Mouse (Mus musculus) Muller cell, postnatal 12 days (primary cell): ENCODE measurements around the gene Dab2ip.

Experiments
- DNase-seq: peaks from one replicate; pipeline ENCODE4 v3.0.0-alpha.2; 2015; ENCODE audit errors: inconsistent ontology term

Dab2ip gene

DNA sequence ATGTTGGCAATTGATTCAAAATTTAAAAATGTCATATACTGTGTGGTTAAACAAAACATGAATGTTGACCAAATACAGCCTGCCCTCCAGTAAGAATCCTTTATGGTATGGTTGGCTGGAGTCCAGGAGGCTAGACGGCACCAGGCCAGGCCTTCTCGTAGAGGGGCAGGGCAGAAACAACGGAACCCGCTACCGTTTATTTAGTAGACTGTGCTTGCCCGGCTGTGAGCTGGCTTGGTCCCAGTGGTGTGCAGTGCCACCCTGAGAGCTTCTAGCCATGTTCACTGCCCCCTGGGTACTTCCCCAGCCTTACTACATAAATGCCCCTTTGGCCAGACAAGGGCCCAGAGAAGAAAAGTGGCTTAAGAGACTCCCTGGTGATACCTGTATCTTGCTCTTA lies 122.8 kb downstream of the Dab2ip start:
- DNase-seq: no peak

GRCm38 (mm10) chr2:35684005-35684404 lies 125.9 kb downstream of the Dab2ip start:
- DNase-seq: peak; percentile 89

GRCm38 (mm10) chr2:35684735-35685312 lies 126.8 kb downstream of the Dab2ip start:
- peak; percentile 49 for DNase-seq

- DNase-seq: no peak
Observed at GRCm38 (mm10) chr2:35686104-35686503, 128.0 kb downstream of the Dab2ip start.

DNA sequence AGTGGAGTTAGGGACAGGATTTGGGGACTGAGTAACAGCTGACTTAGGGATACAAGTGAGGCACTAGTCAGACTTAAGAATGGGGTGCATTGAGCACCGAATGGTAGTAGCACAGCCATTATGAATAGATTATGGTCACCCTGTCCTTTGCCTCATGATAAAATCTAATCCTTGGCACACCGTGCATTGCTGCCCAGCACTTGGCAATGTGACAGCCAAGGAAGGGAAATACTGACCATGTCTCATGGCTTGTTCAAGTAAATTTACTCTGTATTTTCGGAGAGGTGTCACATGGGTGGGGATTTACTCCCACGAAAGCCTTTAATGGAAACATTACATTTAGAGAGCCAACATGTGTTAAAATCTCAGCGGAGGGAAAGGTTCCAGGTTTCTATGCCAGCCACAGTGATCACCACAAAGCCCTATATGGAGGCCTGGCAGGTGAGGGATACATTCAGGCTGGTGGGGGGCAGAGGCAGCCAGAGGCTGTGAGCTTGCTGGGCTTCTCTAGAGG lies 129.5 kb downstream of the Dab2ip start:
- DNase-seq: no peak

DNA sequence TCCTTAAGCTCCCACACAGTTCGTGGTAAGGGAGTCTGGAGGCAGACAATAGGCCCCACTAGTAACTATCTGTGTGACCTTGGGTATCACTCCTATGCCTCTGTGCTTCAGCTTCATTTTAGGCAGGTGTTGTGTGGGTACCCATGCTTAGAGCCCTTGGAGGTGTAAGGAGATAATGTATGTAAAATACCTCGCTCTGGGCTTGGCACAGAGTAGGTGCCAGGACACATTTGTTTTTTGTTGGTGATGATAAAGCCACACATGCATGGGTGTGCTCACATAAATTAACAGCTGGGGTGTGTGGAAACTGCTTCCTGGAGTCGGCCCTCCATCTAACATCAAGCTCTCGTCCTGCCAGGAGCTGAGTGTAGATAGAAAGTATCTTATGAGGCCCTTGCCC lies 130.1 kb downstream of the Dab2ip start:
- DNase-seq: no peak

- no peak for DNase-seq
Observed at GRCm38 (mm10) chr2:35688581-35688980, 130.5 kb downstream of the Dab2ip start.

DNA sequence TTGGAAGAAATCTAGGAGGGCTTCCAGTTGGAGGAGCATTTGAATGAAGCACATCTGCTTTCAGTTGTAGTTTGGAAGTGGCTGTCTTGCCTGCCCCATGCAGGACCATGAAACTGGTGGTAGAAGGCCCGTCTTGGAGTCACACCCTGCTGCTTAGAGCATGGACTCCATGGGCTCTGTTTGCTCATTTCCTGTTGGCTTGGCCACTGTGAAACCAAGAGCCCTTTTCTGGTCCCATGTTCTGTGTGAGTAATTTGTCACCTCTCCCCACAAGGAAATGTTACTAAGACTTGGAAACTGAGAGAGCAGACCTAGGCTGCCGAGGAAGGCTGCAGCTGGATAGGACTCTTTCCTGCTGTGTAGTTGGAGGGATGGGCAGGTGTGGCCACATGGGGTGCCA lies 131.8 kb downstream of the Dab2ip start:
- no peak for DNase-seq

- peak; percentile 90 for DNase-seq
Observed at GRCm38 (mm10) chr2:35691257-35692049, 133.4 kb downstream of the Dab2ip start.

DNA sequence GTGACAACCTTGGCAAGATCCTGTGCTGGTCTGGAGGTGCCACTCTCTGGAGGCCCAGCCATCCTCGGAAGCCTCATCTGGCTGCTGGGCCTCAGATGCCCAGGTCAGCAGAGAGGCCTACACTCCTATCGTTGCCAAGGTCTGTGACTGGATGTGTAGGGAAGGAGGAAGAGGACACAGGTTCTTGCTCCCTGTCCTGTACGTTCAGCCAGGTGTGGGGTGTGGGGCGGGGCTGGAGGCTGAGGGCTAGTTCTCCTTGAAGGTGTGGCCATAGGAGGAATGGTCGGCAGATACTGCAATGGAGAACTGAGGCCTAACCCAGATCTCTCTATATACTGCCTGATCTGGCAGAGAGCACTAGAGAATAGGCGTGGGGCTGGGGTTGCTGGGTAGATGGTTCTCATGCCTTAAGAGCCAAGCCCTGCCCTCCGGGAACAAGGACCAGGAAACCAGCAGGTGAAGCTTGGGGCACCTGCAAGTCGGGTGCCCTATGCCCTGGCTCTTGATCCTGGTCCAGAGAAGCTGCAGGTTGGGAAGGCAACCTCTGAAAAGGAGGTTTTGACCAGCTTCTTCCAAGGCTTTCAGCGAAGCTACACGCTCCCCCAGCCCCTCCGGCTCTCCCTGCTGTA lies 134.3 kb downstream of the Dab2ip start:
- no peak for DNase-seq

DNA sequence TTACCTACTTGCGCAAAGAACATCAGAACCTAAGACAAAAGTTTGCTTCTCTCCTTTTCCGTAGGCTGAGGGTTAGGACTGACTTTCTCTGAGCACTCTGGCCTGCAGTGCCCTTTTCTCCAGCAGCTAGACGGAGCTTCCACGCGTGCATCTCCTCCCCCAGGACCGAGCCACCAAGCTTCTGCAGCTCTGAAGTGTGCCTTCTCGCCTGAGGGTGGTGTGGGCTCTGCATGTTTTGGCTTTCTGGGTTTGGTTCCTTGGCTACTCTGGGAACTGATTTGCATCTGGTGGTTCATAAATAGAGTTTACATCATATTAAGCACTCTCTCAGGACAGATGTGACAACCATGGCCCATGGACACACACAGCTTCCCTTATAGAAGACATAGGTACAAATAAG lies 135.0 kb downstream of the Dab2ip start:
- DNase-seq: no peak

- DNase-seq: no peak
Observed at GRCm38 (mm10) chr2:35694111-35694510, 136.0 kb downstream of the Dab2ip start.

DNA sequence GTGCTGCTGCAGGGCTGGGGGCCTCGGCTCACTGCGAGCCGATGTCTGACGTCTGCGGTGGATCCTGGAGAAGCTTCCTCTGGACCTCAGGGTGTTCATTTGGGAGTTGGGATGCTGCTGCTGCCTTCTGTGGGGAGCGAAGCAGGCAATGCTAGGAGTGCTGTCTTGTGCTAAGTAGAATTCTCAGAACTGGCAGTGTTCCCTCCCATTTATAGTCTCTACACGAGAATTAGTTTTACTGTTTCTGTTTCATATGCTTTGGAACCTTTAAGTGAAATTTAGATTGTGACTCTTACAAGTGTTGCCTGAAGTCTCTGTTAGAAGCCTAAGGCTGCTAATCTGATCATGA lies 138.1 kb downstream of the Dab2ip start:
- DNase-seq: no peak

DNA sequence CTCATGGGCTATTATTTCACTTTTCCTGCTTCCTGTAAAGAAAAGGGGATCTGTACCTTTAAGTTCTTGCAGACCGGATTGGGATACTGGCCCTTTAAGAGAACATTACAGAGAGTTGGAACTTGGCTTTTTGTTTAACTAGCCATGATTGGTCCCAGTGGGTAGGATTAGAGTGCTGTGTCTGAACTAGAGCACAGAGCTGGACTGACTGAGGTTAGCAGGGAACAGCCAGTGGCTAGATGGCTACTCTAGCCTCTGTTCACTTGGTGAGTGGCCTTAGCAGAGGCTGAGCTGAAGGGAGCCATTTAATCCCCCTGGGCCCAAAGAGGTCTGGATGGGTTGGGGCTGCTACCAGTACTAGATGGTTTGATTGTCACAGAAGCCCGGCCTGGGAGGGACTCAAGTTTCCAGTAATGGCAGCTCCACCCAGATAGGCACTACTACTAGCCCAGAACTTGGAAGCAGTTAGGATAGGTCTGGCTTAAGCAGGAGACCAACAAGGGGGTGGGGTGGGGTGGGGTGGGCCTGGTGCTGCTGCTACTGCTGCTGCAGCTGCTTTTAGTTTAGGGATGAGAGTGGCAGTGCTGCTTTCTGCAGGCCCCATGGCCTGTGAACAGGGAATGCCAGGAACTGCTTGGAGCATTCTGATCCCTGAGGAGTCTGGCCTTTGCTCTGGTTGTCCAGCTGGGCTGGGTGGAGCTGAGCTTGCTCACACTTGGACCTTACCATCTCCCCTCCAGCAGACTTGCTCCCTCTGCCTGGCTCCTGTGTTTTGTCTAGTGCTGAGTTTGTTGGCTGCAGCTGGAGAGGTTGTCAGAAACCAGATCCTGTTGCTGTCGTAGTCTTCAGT lies 138.7 kb downstream of the Dab2ip start:
- DNase-seq: peak; percentile 40

- DNase-seq: no peak
Observed at GRCm38 (mm10) chr2:35697768-35698167, 139.7 kb downstream of the Dab2ip start.

- DNase-seq: no peak
Observed at GRCm38 (mm10) chr2:35700966-35701365, 142.9 kb downstream of the Dab2ip start.

DNA sequence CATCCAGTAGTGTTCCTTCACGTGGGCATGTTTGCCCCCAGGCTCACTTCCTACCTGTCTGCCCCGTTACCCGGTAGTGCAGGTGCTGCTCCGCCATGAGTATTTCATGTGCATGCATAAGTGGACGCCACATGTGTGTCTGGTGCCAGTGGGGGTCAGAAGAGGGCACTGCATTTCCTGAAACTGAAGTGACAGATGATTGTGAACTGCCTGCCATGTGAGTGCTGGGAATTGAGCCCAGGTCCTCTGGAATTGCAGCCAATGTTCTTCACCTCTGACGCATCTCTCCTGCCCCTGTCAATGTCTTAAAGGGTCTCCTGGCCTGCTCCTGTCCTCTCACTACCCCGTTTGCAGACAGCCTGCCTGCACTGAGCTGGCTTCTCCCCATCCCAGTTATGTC lies 143.9 kb downstream of the Dab2ip start:
- no peak for DNase-seq

DNA sequence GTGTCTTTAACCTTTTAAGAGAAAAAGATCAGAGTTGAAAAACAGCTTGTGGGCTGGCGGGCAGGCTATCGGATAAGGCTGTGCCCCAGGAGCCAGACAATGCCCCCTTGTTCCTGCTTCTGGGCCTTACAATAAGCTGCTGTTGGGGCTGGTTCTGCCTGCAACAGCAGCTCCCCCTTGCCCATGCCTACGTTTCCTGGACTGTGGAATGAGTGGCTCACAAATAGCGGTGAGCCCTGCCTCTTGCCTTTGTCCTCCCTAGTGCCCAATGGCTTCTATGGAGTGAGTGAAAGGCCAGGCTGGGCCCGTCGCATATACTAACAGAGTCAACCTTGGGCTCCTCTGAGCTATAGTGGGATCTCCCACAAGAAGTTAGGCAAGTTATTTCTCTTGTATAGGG lies 144.5 kb downstream of the Dab2ip start:
- DNase-seq: peak; percentile 47

DNA sequence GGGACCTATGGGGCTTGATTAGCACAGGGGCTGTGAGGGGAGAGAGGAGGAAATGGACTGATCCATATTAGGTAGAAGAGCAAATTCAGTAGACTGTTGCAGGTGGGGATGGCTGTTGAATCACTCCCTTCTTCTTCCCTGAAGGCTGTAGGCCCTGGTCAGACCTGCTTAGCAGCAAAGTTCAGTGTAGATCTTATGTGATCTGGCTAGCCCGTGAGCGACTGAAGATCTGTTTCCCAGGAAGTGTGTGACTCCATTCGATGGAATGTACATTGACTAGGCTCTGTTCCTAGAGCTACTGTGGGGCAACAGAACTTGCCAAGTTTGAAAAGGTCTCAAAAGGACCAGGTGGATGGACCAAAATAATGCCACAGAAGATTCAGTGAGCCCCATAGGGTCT lies 145.2 kb downstream of the Dab2ip start:
- DNase-seq: peak; percentile 65

DNA sequence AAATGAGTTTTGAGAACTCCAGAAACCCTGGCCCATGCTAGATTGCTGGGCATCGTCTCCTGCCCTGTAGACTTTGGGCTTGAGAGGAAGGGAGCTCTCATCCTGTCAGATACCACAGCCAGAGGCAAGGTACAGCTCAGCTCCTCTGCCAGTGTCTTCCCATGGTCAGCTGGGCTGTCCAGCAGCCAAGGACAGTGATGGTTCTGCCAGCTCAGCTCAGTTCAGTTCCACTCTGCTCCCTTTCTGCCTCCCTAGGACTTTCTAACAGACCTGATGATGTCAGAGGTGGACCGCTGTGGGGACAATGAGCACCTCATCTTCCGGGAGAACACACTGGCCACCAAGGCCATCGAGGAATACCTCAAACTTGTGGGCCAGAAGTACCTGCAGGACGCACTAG lies 154.5 kb downstream of the Dab2ip start:
- no peak for DNase-seq

GRCm38 (mm10) chr2:35713460-35713859 lies 155.4 kb downstream of the Dab2ip start:
- no peak for DNase-seq

GRCm38 (mm10) chr2:35714742-35715167 lies 156.7 kb downstream of the Dab2ip start:
- peak; percentile 88 for DNase-seq
